Comparison of ENCODE assay signal across 8 mouse cellular contexts in genomic region chr9:27029022-27029827, GRCm38 (mm10). TPM values are rescaled to one million over a fixed set of nuclear protein-coding genes. Genes with fewer than 3 reads are reported as not detected.
DNase-seq lines count a peak whose midpoint lies in the region; ATAC-seq and TF ChIP-seq lines count a peak whose summit lies in the region.

No protein-coding gene starts in this region.

- DNase-seq in G1E (ENCODE audit: low spot score), result peak; percentile 33
- peak; percentile 66 to 75 for DNase-seq in cerebellum, adult 18-20 months
- peak; percentile 66 for DNase-seq in forebrain, postnatal 0 days
- DNase-seq in heart, postnatal 4 days, result peak; percentile 53
- peak; percentile 63 to 65 for DNase-seq in layer of hippocampus, adult 8-10 months (ENCODE audit: low spot score in 2 of 2)
- DNase-seq in retina, embryonic 14.5 days (ENCODE audit: low spot score), result peak; percentile 31
- peak; percentile 77 for DNase-seq in thymus, postnatal 14 days

- peak overlapping the region; percentile 100 for H3K4me3 ChIP-seq in G1E (ENCODE audit: low read depth, low read length)
- H3K4me3 ChIP-seq in forebrain, postnatal 0 days (ENCODE audit: low read depth, low read length), result peak overlapping the region; percentile 92
- peak overlapping the region; percentile 97 for H3K4me3 ChIP-seq in lung, embryonic 16.5 days (ENCODE audit: low read length)

- H3K9me3 ChIP-seq in G1E (replicated peaks), result no peaks in the 10 kb centered on the region
- no peaks in the 10 kb centered on the region for H3K9me3 ChIP-seq in forebrain, postnatal 0 days (ENCODE audit: low read length)
- H3K9me3 ChIP-seq in lung, embryonic 16.5 days (ENCODE audit: control insufficient read depth, low read length), result no peaks in the 10 kb centered on the region

- H3K4me1 ChIP-seq in G1E (ENCODE audit: insufficient read depth, low read depth, low read length), result peaks cover 64% of the 10 kb centered on the region
- peaks cover 32% of the 10 kb centered on the region for H3K4me1 ChIP-seq in forebrain, postnatal 0 days (ENCODE audit: insufficient read depth)
- peaks cover 31% of the 10 kb centered on the region for H3K4me1 ChIP-seq in lung, embryonic 16.5 days (replicated peaks; ENCODE audit: control insufficient read depth, insufficient read depth, low read length)

- no peak for TF ChIP-seq CTCF in G1E (IDR thresholded peaks at IDR 0.05; ENCODE audit: low read depth, low read length)
- TF ChIP-seq CTCF in forebrain, postnatal 0 days (IDR thresholded peaks at IDR 0.05; ENCODE audit: low read depth), result peak; percentile 51

- peak overlapping the region; percentile 96 for H3K27ac ChIP-seq in forebrain, postnatal 0 days (ENCODE audit: low read depth, low read length)
- H3K27ac ChIP-seq in lung, embryonic 16.5 days (ENCODE audit: low read length), result peak overlapping the region; percentile 91

- under 1% methylated on average over 52 of the region's 52 CpGs for WGBS in forebrain, postnatal 0 days
- WGBS in lung, embryonic 16.5 days, result under 1% methylated on average over 52 of the region's 52 CpGs

- H3K36me3 ChIP-seq in G1E (replicated peaks), result peaks cover 41% of the 10 kb centered on the region
- no peaks in the 10 kb centered on the region for H3K36me3 ChIP-seq in forebrain, postnatal 0 days (ENCODE audit: insufficient read depth)
- no peaks in the 10 kb centered on the region for H3K36me3 ChIP-seq in lung, embryonic 16.5 days (ENCODE audit: control insufficient read depth, insufficient read depth, low read length)

- H3K9ac ChIP-seq in forebrain, postnatal 0 days, result peak overlapping the region; percentile 96
- peak overlapping the region; percentile 97 for H3K9ac ChIP-seq in lung, embryonic 16.5 days (ENCODE audit: low read length)

- no peaks in the 10 kb centered on the region for H3K27me3 ChIP-seq in G1E (ENCODE audit: insufficient read depth, low read length)
- H3K27me3 ChIP-seq in forebrain, postnatal 0 days (ENCODE audit: insufficient read depth, low read length), result no peaks in the 10 kb centered on the region
- H3K27me3 ChIP-seq in lung, embryonic 16.5 days (ENCODE audit: control insufficient read depth, insufficient read depth, low read depth, low read length), result no peaks in the 10 kb centered on the region

- no peak for ATAC-seq in G1E (ENCODE audit: extremely low read depth, insufficient number of reproducible peaks, low FRiP score, poor library complexity, severe bottlenecking)
- peak; percentile 32 for ATAC-seq in forebrain, postnatal 0 days
- ATAC-seq in lung, embryonic 16.5 days (ENCODE audit: low read depth), result peak; percentile 29

- H3K4me2 ChIP-seq in forebrain, postnatal 0 days (ENCODE audit: low read depth), result peak overlapping the region; percentile 62
- peak overlapping the region; percentile 91 for H3K4me2 ChIP-seq in lung, embryonic 16.5 days (ENCODE audit: low read depth, low read length)

RNA-seq across cellular contexts. Expression of gene Vps26b, which starts 0.6 kb away (rescaled TPM):
- total RNA-seq in G1E (2014; fragmentation: Nextera tagmentation), result 73.7 and 76.8 TPM in 2 replicates
- 32.7 and 37.4 TPM in 2 replicates for total RNA-seq in G1E (2017)
- polyA plus RNA-seq in G1E (2012), result 31.4 and 39.9 TPM in 2 replicates
- 160 and 161 TPM in 2 replicates for total RNA-seq in forebrain, postnatal 0 days (2014; rRNA removed)
- 76.1 and 86.1 TPM in 2 replicates for polyA plus RNA-seq in forebrain, postnatal 0 days (2015; fragmentation: Nextera tagmentation; extraction: Ambion mirVana)
- total RNA-seq in heart, postnatal 4 days (2021), result 10 to 100 TPM; 29.1 to 29.2 TPM
- total RNA-seq in layer of hippocampus, adult 8-10 months (2022), result 100 to 1,000 TPM in 2 of 4 experiments, 10 to 100 TPM in 2; 93.9 to 110 (median 103) TPM
- 25.1 and 27.6 TPM in 2 replicates for polyA plus RNA-seq in lung, embryonic 16.5 days (2015; fragmentation: Nextera tagmentation; extraction: Ambion mirVana)

RNA-seq across cellular contexts. Expression of gene Ncapd3, which starts 0.8 kb away (rescaled TPM):
- total RNA-seq in G1E (2014; fragmentation: Nextera tagmentation), result 144 and 187 TPM in 2 replicates
- 75.6 and 78.1 TPM in 2 replicates for total RNA-seq in G1E (2017)
- 3.7 and 5.6 TPM in 2 replicates for polyA plus RNA-seq in G1E (2012)
- 19.8 and 23.1 TPM in 2 replicates for total RNA-seq in forebrain, postnatal 0 days (2014; rRNA removed)
- polyA plus RNA-seq in forebrain, postnatal 0 days (2015; fragmentation: Nextera tagmentation; extraction: Ambion mirVana), result 3.6 and 6.2 TPM in 2 replicates
- 10 to 100 TPM; 22.3 to 23.6 TPM for total RNA-seq in heart, postnatal 4 days (2021)
- 10 to 100 TPM; 17.8 to 22.9 (median 21.7) TPM for total RNA-seq in layer of hippocampus, adult 8-10 months (2022)
- polyA plus RNA-seq in lung, embryonic 16.5 days (2015; fragmentation: Nextera tagmentation; extraction: Ambion mirVana), result 34.4 and 35.1 TPM in 2 replicates

RNA-seq across cellular contexts. Expression of gene Thyn1, which starts 29.7 kb away (rescaled TPM):
- total RNA-seq in G1E (2014; fragmentation: Nextera tagmentation), result 108 and 113 TPM in 2 replicates
- total RNA-seq in G1E (2017), result 79.7 and 91.3 TPM in 2 replicates
- 2.1 and 3.8 TPM in 2 replicates for polyA plus RNA-seq in G1E (2012)
- 83.2 and 108 TPM in 2 replicates for total RNA-seq in forebrain, postnatal 0 days (2014; rRNA removed)
- polyA plus RNA-seq in forebrain, postnatal 0 days (2015; fragmentation: Nextera tagmentation; extraction: Ambion mirVana), result 181 and 209 TPM in 2 replicates
- 10 to 100 TPM; 42.2 to 45.5 TPM for total RNA-seq in heart, postnatal 4 days (2021)
- 10 to 100 TPM; 84.4 to 97.1 (median 94.3) TPM for total RNA-seq in layer of hippocampus, adult 8-10 months (2022)
- 112 and 123 TPM in 2 replicates for polyA plus RNA-seq in lung, embryonic 16.5 days (2015; fragmentation: Nextera tagmentation; extraction: Ambion mirVana)

RNA-seq across cellular contexts. Expression of gene Acad8, which starts 29.9 kb away (rescaled TPM):
- 15.4 and 17.0 TPM in 2 replicates for total RNA-seq in G1E (2014; fragmentation: Nextera tagmentation)
- total RNA-seq in G1E (2017), result 12.5 and 14.4 TPM in 2 replicates
- polyA plus RNA-seq in G1E (2012), result 1.1 and 1.2 TPM in 2 replicates
- total RNA-seq in forebrain, postnatal 0 days (2014; rRNA removed), result 24.0 and 27.1 TPM in 2 replicates
- 21.9 and 24.7 TPM in 2 replicates for polyA plus RNA-seq in forebrain, postnatal 0 days (2015; fragmentation: Nextera tagmentation; extraction: Ambion mirVana)
- total RNA-seq in heart, postnatal 4 days (2021), result 10 to 100 TPM; 40.2 to 41.1 TPM
- 10 to 100 TPM; 33.4 to 46.6 (median 39.7) TPM for total RNA-seq in layer of hippocampus, adult 8-10 months (2022)
- 49.5 and 53.8 TPM in 2 replicates for polyA plus RNA-seq in lung, embryonic 16.5 days (2015; fragmentation: Nextera tagmentation; extraction: Ambion mirVana)
